Mouse (Mus musculus) G1E (cell line): ENCODE measurements around the gene Hdac10.

ENCODE experiments used
- CTCF ChIP-seq: IDR thresholded peaks from 2 replicates; pipeline ENCODE4 v1.5.1; 2012; ENCODE audit warnings: low read depth, low read length, inconsistent platforms, mixed read lengths
- GATA1 ChIP-seq: IDR thresholded peaks from 2 replicates; pipeline ENCODE4 v1.6.1; 2012; ENCODE audit warnings: borderline replicate concordance, low read length, inconsistent platforms, mixed read lengths
- GATA2 ChIP-seq: IDR thresholded peaks from 2 replicates; pipeline ENCODE4 v1.6.1; 2012; ENCODE audit warnings: low read depth, low read length, inconsistent platforms, borderline replicate concordance
- TAL1 ChIP-seq: conservative IDR thresholded peaks from 2 replicates; pipeline ENCODE4 v1.6.1; 2012; ENCODE audit warnings: low read depth, low read length, inconsistent platforms, mixed read lengths

DNA sequence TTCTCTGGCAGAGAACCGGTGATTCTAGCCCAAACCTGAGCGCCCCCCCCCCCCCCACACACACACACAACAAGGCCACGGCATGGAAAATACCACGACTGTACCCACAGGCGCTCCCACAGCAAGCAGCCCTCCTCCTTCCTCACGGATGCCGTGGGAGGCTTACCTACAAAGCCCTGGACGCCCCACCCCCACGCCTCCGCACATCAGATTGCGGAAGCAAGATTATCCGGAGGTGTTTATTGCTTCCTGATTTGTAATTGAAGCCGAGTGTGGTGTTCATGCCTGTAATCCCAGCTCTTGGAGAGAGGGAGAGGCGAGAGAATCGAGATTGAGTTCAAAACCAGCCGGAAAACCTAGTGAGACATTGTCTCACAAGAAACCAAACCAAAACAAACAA is 18.5 kb upstream of the Hdac10 start:
- TF ChIP-seq CTCF = no peak
- TF ChIP-seq GATA2 = no peak
- TF ChIP-seq TAL1 = no peak
- no peak for TF ChIP-seq GATA1
